17 mouse cellular contexts compared by ENCODE assay signal in genomic region chr17:83379366-83379765, GRCm38 (mm10).
"Had no signal": no experiment of that assay in that cellular context is flagged by ENCODE, and none has a peak within 500 bp of the region (broad histone marks: within the 10 kb centered on the region; RNA-seq: fewer than 3 reads in every experiment).

No protein-coding gene starts in this region.

- ATAC-seq: liver, embryonic 12.5 days had no signal

- H3K4me3 ChIP-seq: liver, embryonic 12.5 days; midbrain, embryonic 12.5 days; myocyte; neural tube, embryonic 13.5 days; stomach, embryonic 15.5 days had no signal

- H3K36me3 ChIP-seq: liver, embryonic 12.5 days; midbrain, embryonic 12.5 days; neural tube, embryonic 13.5 days; stomach, embryonic 15.5 days had no signal

- H3K27ac ChIP-seq: liver, embryonic 12.5 days; liver, embryonic 14.5 days; neural tube, embryonic 13.5 days; stomach, embryonic 15.5 days; stomach, postnatal 0 days had no signal

- DNase-seq: lung, adult 18-20 months; lung, embryonic 14.5 days; lung, postnatal 10 days; lung, postnatal 4 days; right cerebral cortex, postnatal 14 days; right cerebral cortex, postnatal 4 days; spleen, adult 18-20 months; thymus, adult 2 months; thymus, postnatal 25 days; thymus, postnatal 4 days had no signal

- H3K27me3 ChIP-seq: liver, embryonic 12.5 days; midbrain, embryonic 12.5 days; neural tube, embryonic 13.5 days; stomach, embryonic 15.5 days had no signal

- H3K9me3 ChIP-seq: liver, embryonic 12.5 days; midbrain, embryonic 12.5 days; neural tube, embryonic 13.5 days; stomach, embryonic 15.5 days had no signal

- H3K9ac ChIP-seq: liver, embryonic 12.5 days; liver, embryonic 14.5 days; lung, embryonic 14.5 days; midbrain, embryonic 12.5 days; neural tube, embryonic 13.5 days; stomach, embryonic 15.5 days had no signal

- H3K4me2 ChIP-seq: liver, embryonic 12.5 days; lung, embryonic 14.5 days; midbrain, embryonic 12.5 days; neural tube, embryonic 13.5 days; stomach, embryonic 15.5 days had no signal
